Mouse (Mus musculus): ENCODE results near the gene Adat1.

- TF ChIP-seq CTCF (IDR thresholded peaks at IDR 0.05) (no peak), POLR2A (IDR thresholded peaks at IDR 0.05; ENCODE audit: insufficient read depth, low read depth, low read length) (no peak), EP300 (IDR thresholded peaks at IDR 0.05; ENCODE audit: insufficient read depth, low read depth, low read length) (no peak)
These were observed 60.4 kb downstream of the Adat1 start for GRCm38 (mm10) chr8:111931721-111932120.
